Mouse (Mus musculus) kidney, adult 11 months (tissue): ENCODE data around the gene Cacnb4.

Experiments used
- DNase-seq: peaks from one replicate; pipeline ENCODE4 v3.0.0; 2022

The Cacnb4 gene

GRCm38 (mm10) chr2:52419295-52419694 lies 257.3 kb downstream of the Cacnb4 start:
- no peak for DNase-seq

- no peak for DNase-seq
These were observed 264.1 kb downstream of the Cacnb4 start for GRCm38 (mm10) chr2:52412524-52413037.

GRCm38 (mm10) chr2:52406480-52406879 lies 270.2 kb downstream of the Cacnb4 start:
- DNase-seq, result no peak

- no peak for DNase-seq
These were observed 271.4 kb downstream of the Cacnb4 start for GRCm38 (mm10) chr2:52405238-52405637.

GRCm38 (mm10) chr2:52394529-52394928 lies 282.1 kb downstream of the Cacnb4 start:
- no peak for DNase-seq

GRCm38 (mm10) chr2:52390415-52390975 lies 286.1 kb downstream of the Cacnb4 start:
- DNase-seq, result no peak

- DNase-seq, result no peak
These were observed 286.7 kb downstream of the Cacnb4 start for GRCm38 (mm10) chr2:52389975-52390374.

- no peak for DNase-seq
These were observed 290.2 kb downstream of the Cacnb4 start for GRCm38 (mm10) chr2:52386451-52386850.

- DNase-seq, result no peak
These were observed 290.6 kb downstream of the Cacnb4 start for GRCm38 (mm10) chr2:52386037-52386436.

- no peak for DNase-seq
These were observed 297.8 kb downstream of the Cacnb4 start for GRCm38 (mm10) chr2:52378848-52379261.

- no peak for DNase-seq
These were observed 298.2 kb downstream of the Cacnb4 start, which contains the start of gene Neb for GRCm38 (mm10) chr2:52378448-52378804. Gene Neb, minus strand, starts transcription at chr2:52378474.
